29 mouse cellular contexts compared by ENCODE assay signal in the genomic region with DNA sequence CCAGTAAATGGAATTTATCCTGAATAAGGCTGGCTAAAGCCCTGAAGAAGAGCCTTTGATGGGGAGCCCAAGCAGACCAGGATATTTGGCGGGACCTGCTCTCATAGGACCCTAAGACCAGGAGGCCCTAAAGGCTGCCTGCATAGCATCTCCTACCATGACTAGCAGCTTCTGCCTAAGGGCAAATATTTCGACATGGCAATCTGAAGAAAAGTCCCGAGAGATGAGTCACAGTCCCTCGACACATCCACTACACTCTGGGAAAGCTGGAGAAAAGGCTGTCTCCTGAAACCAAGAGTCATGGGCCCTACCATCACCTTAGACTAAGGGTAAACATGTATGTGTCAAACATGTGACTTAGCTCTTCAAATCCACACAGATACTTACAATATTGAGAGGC. TPM values are rescaled to one million over a fixed set of nuclear protein-coding genes. Genes with fewer than 3 reads are reported as not detected.
DNase-seq lines count a peak whose midpoint lies in the region; ATAC-seq and TF ChIP-seq lines count a peak whose summit lies in the region.
"Had no signal": no experiment of that assay in that cellular context is flagged by ENCODE, and none has a peak within 500 bp of the region (broad histone marks: within the 10 kb centered on the region; RNA-seq: fewer than 3 reads in every experiment).

No protein-coding gene starts in this region.

- H3K27me3 ChIP-seq in kidney, postnatal 0 days (ENCODE audit: insufficient read depth, low read length): no peaks in the 10 kb centered on the region
- H3K27me3 ChIP-seq: heart, embryonic 13.5 days; hindbrain, embryonic 15.5 days; liver, embryonic 12.5 days; midbrain, embryonic 12.5 days had no signal

- no peak for ATAC-seq in kidney, postnatal 0 days (replicated peaks; ENCODE audit: low FRiP score, low read depth)
- ATAC-seq: inflammation-experienced regulatory T-cells, adult 6 months; liver, embryonic 12.5 days had no signal

- TF ChIP-seq POLR2A in olfactory bulb, adult 2 months (IDR thresholded peaks at IDR 0.05; ENCODE audit: insufficient read depth, low read depth, low read length): no peak

- H3K9ac ChIP-seq in kidney, postnatal 0 days (ENCODE audit: low read depth, low read length): no peak overlapping the region
- H3K9ac ChIP-seq: heart, embryonic 13.5 days; hindbrain, embryonic 15.5 days; liver, embryonic 12.5 days; liver, postnatal 0 days; midbrain, embryonic 12.5 days had no signal

- no peak overlapping the region for H3K4me3 ChIP-seq in kidney, postnatal 0 days (replicated peaks; ENCODE audit: low read depth, low read length)
- H3K4me3 ChIP-seq in olfactory bulb, adult 2 months (ENCODE audit: insufficient read depth, low read depth, low read length): no peak overlapping the region
- H3K4me3 ChIP-seq: heart, embryonic 13.5 days; hindbrain, embryonic 10.5 days; hindbrain, embryonic 15.5 days; liver, embryonic 12.5 days; midbrain, embryonic 12.5 days; myocyte had no signal

- H3K36me3 ChIP-seq in kidney, postnatal 0 days (ENCODE audit: insufficient read depth, low read length): peaks cover 7% of the 10 kb centered on the region; the same call in 1 of the 2 replicates

- TF ChIP-seq CTCF in kidney, postnatal 0 days (IDR thresholded peaks at IDR 0.05; ENCODE audit: low read depth): no peak
- TF ChIP-seq CTCF in olfactory bulb, adult 2 months (IDR thresholded peaks at IDR 0.05; ENCODE audit: insufficient read depth, low read depth, low read length): no peak

- intact Hi-C loops in heart, postnatal 14 days (cut with DNase I): loop anchor here (2.0 to 10.0 kb wide), 2 partner anchors 115 to 289 kb away; no protein-coding TSS in a partner anchor

- H3K4me1 ChIP-seq in kidney, postnatal 0 days (replicated peaks; ENCODE audit: insufficient read depth, low read length): no peaks in the 10 kb centered on the region
- H3K4me1 ChIP-seq in olfactory bulb, adult 2 months (ENCODE audit: control insufficient read depth, insufficient read depth, low read length): peaks cover 13% of the 10 kb centered on the region
- H3K4me1 ChIP-seq: hindbrain, embryonic 15.5 days; midbrain, embryonic 12.5 days had no signal

- DNase-seq in cerebellum, adult 9-11 months: peak; percentile 22
- DNase-seq in cerebellum, adult 11-12 months: no peak
- no peak for DNase-seq in kidney, postnatal 0 days (ENCODE audit: low spot score)
- DNase-seq in kidney, adult 8-10 months: no peak
- DNase-seq in NIH3T3 (ENCODE audit: low read depth): peak; percentile 77
- no peak for DNase-seq in adrenal gland, adult 8-10 months
- no peak for DNase-seq in heart, postnatal 14 days
- DNase-seq: adrenal gland, postnatal 36 days; cerebellum, adult 2 months; cerebellum, postnatal 25 days; heart, postnatal 10 days; kidney, adult 18-20 months; kidney, postnatal 36 days; layer of hippocampus, postnatal 36 days; left cerebral cortex, postnatal 4 days; liver, postnatal 0 days; lung, postnatal 36 days; right cerebral cortex, adult 18-20 months; spleen, adult 18-20 months; thymus, postnatal 14 days had no signal

- H3K27ac ChIP-seq in kidney, postnatal 0 days: peak overlapping the region; percentile 19
- peak overlapping the region; percentile 60 for H3K27ac ChIP-seq in olfactory bulb, adult 2 months (ENCODE audit: insufficient read depth, low read depth, low read length)
- H3K27ac ChIP-seq: heart, embryonic 13.5 days; hindbrain, embryonic 10.5 days; hindbrain, embryonic 15.5 days; liver, embryonic 12.5 days; midbrain, embryonic 12.5 days had no signal

- H3K9me3 ChIP-seq in kidney, postnatal 0 days (replicated peaks; ENCODE audit: low read length): no peaks in the 10 kb centered on the region
- H3K9me3 ChIP-seq: heart, embryonic 13.5 days; hindbrain, embryonic 10.5 days; hindbrain, embryonic 15.5 days; liver, embryonic 12.5 days; midbrain, embryonic 12.5 days had no signal

- WGBS in kidney, postnatal 0 days: 68% methylated on average over 4 of the region's 4 CpGs
- 61% methylated on average over 4 of the region's 4 CpGs for WGBS in olfactory bulb, adult 2 months

- H3K4me2 ChIP-seq in kidney, postnatal 0 days (ENCODE audit: low read length): no peak overlapping the region
- H3K4me2 ChIP-seq: heart, embryonic 13.5 days; hindbrain, embryonic 15.5 days; liver, embryonic 12.5 days; midbrain, embryonic 12.5 days had no signal

RNA-seq across cellular contexts. Expression of a gene that starts 15.4 kb away (rescaled TPM):
- polyA plus RNA-seq in kidney, postnatal 0 days (2015; fragmentation: Nextera tagmentation; extraction: Ambion mirVana): 30.0 and 33.7 TPM in 2 replicates
- not detected in 2 replicates for polyA plus RNA-seq in olfactory bulb, adult 2 months (2012; ENCODE audit: insufficient read depth, insufficient read length, low replicate concordance, missing spikeins)
- 10 to 100 TPM; 57.5 to 69.9 (median 62.5) TPM for total RNA-seq in adrenal gland, adult 8-10 months (2022)
- 10 to 100 TPM; 42.6 to 42.8 TPM for total RNA-seq in heart, postnatal 14 days (2021)

RNA-seq across cellular contexts. Expression of a gene that starts 37.7 kb away (rescaled TPM):
- polyA plus RNA-seq in kidney, postnatal 0 days (2015; fragmentation: Nextera tagmentation; extraction: Ambion mirVana): 56.0 and 64.8 TPM in 2 replicates
- not detected in 2 replicates for polyA plus RNA-seq in olfactory bulb, adult 2 months (2012; ENCODE audit: insufficient read depth, insufficient read length, low replicate concordance, missing spikeins)
- total RNA-seq in adrenal gland, adult 8-10 months (2022): 10 to 100 TPM; 54.9 to 79.7 (median 66.5) TPM
- total RNA-seq in heart, postnatal 14 days (2021): 10 to 100 TPM; 51.4 to 52.2 TPM

RNA-seq across cellular contexts. Expression of a gene that starts 49.2 kb away (rescaled TPM):
- polyA plus RNA-seq in kidney, postnatal 0 days (2015; fragmentation: Nextera tagmentation; extraction: Ambion mirVana): 109 and 115 TPM in 2 replicates
- polyA plus RNA-seq in olfactory bulb, adult 2 months (2012; ENCODE audit: insufficient read depth, insufficient read length, low replicate concordance, missing spikeins): not detected in 2 replicates
- 100 to 1,000 TPM in 2 of 4 experiments, 10 to 100 TPM in 2; 89.1 to 191 (median 124) TPM for total RNA-seq in adrenal gland, adult 8-10 months (2022)
- total RNA-seq in heart, postnatal 14 days (2021): 10 to 100 TPM; 24.0 to 31.2 TPM
- total RNA-seq: neutrophil, adult 5-6 weeks had no signal

RNA-seq across cellular contexts. Expression of a gene that starts 49.3 kb away (rescaled TPM):
- polyA plus RNA-seq in kidney, postnatal 0 days (2015; fragmentation: Nextera tagmentation; extraction: Ambion mirVana): 68.5 and 72.2 TPM in 2 replicates
- polyA plus RNA-seq in olfactory bulb, adult 2 months (2012; ENCODE audit: insufficient read depth, insufficient read length, low replicate concordance, missing spikeins): not detected in 2 replicates
- total RNA-seq in adrenal gland, adult 8-10 months (2022): 100 to 1,000 TPM in 3 of 4 experiments, 10 to 100 TPM in 1; 99.4 to 147 (median 129) TPM
- 10 to 100 TPM; 69.8 to 71.4 TPM for total RNA-seq in heart, postnatal 14 days (2021)

RNA-seq across cellular contexts. Expression of a gene that starts 57.1 kb away (rescaled TPM):
- polyA plus RNA-seq in kidney, postnatal 0 days (2015; fragmentation: Nextera tagmentation; extraction: Ambion mirVana): 36.1 and 37.2 TPM in 2 replicates
- not detected in 2 replicates for polyA plus RNA-seq in olfactory bulb, adult 2 months (2012; ENCODE audit: insufficient read depth, insufficient read length, low replicate concordance, missing spikeins)
- total RNA-seq in adrenal gland, adult 8-10 months (2022): 100 to 1,000 TPM; 323 to 455 (median 409) TPM
- total RNA-seq in heart, postnatal 14 days (2021): 100 to 1,000 TPM; 258 to 268 TPM

Comparison
In these comparisons a context has a peak if more than half of its experiments do, and no peak if none do; other contexts are left out.
1. DNase-seq: peak in cerebellum, adult 9-11 months (single experiment) and NIH3T3 (single experiment); none in cerebellum, adult 11-12 months (single experiment), kidney, postnatal 0 days (single experiment), kidney, adult 8-10 months (0 of 2), adrenal gland, adult 8-10 months (single experiment) and heart, postnatal 14 days (0 of 2).